Mouse (Mus musculus) heart, postnatal 0 days (tissue): Measurements from ENCODE around the gene Cnih2.

ENCODE experiments used
- CTCF ChIP-seq: IDR thresholded peaks from 2 replicates; pipeline ENCODE4 v1.5.1; 2016; ENCODE audit warnings: antibody characterized with exemption, control low read depth, low read depth
- EP300 ChIP-seq: IDR thresholded peaks from 2 replicates; pipeline ENCODE4 v1.6.1; 2016; ENCODE audit warnings: antibody characterized with exemption, low read depth

- TF ChIP-seq CTCF (no peak), EP300 (no peak)
Observed at GRCm38 (mm10) chr19:5089324-5089723, 9.0 kb downstream of the Cnih2 start.
